Mouse (Mus musculus) forebrain, embryonic 15.5 days (tissue): ENCODE measurements at regions not wholly inside any gene's neighbourhood (a gene's known extent, or its start where the extent isn't known, plus 50 kb on each side); places are given as distances from the start of the nearest gene placed in this dataset.
A peak's percentile ranks its signal among the peaks of the same experiment; 100 is the strongest.

ENCODE experiments used
- ATAC-seq: fragments of 200-750 bp; cut with Nextera tagmentation; replicated peaks from 2 replicates; pipeline ENCODE4 v1.8.0; 2017; ENCODE audit warnings: mild to moderate bottlenecking, moderate TSS enrichment, moderate library complexity
- H3K27ac ChIP-seq: fragments of 300-500 bp; sonication (generic); replicated peaks from 2 replicates; pipeline ENCODE4 v1.5.1; 2015; ENCODE audit warnings: mild to moderate bottlenecking, inconsistent platforms
- H3K27me3 ChIP-seq: fragments of 300-500 bp; sonication (generic); 2 replicates; pipeline ENCODE4 v1.6.1; 2015; ENCODE audit warnings: inconsistent platforms
- H3K36me3 ChIP-seq: fragments of 300-500 bp; sonication (generic); 2 replicates; pipeline ENCODE4 v1.6.1; 2015; ENCODE audit warnings: mild to moderate bottlenecking, inconsistent platforms
- H3K4me1 ChIP-seq: fragments of 300-500 bp; sonication (generic); 2 replicates; pipeline ENCODE4 v1.6.1; 2015; ENCODE audit warnings: inconsistent platforms
- H3K4me2 ChIP-seq: fragments of 300-500 bp; sonication (generic); replicated peaks from 2 replicates; pipeline ENCODE4 v1.6.1; 2015; ENCODE audit warnings: mild to moderate bottlenecking, inconsistent platforms
- H3K4me3 ChIP-seq: fragments of 300-500 bp; sonication (generic); 2 replicates; pipeline ENCODE4 v1.5.1; 2015; ENCODE audit warnings: mild to moderate bottlenecking, inconsistent platforms
- H3K9ac ChIP-seq: fragments of 300-500 bp; sonication (generic); replicated peaks from 2 replicates; pipeline ENCODE4 v1.6.1; 2015; ENCODE audit warnings: mild to moderate bottlenecking, inconsistent platforms
- H3K9me3 ChIP-seq: fragments of 300-500 bp; sonication (generic); 2 replicates; pipeline ENCODE4 v1.6.1; 2016; ENCODE audit warnings: inconsistent platforms
- WGBS: fragments of 180-500 bp; shearing (Covaris S2); methylation state at CpG from one replicate; pipeline ENCODE4 v1.1.7; 2015; ENCODE audit warnings: mixed read lengths; 5-methylcytosine and 5-hydroxymethylcytosine counted together

GRCm38 (mm10) chr6:75281506-75282194 lies 1215.9 kb downstream of the Gm9008 start:
- peaks cover 6% of the 10 kb centered on the region for H3K4me1 ChIP-seq
- H3K4me2 ChIP-seq: no peak overlapping the region
- whole genome bisulfite sequencing: 7% methylated on average over 1 of the region's 1 CpGs
- no peak overlapping the region for H3K27ac ChIP-seq
- H3K9ac ChIP-seq: no peak overlapping the region
- no peaks in the 10 kb centered on the region for H3K9me3 ChIP-seq
- no peaks in the 10 kb centered on the region for H3K36me3 ChIP-seq
- H3K27me3 ChIP-seq: no peaks in the 10 kb centered on the region
- ATAC-seq: peak; percentile 68; the same call in 1 of the 2 replicates
- H3K4me3 ChIP-seq: no peak overlapping the region

- Histone ChIP-seq H3K9me3 (no peaks in the 10 kb centered on the region), H3K4me3 (no peak overlapping the region), H3K27ac (peak overlapping the region; percentile 57), H3K27me3 (no peaks in the 10 kb centered on the region), H3K36me3 (no peaks in the 10 kb centered on the region), H3K9ac (no peak overlapping the region), H3K4me2 (no peak overlapping the region), H3K4me1 (peaks cover 8% of the 10 kb centered on the region)
- peak; percentile 51; the same call in 1 of the 2 replicates for ATAC-seq
- 57% methylated on average over 3 of the region's 3 CpGs for WGBS
Measured at GRCm38 (mm10) chr6:75254076-75254414, 1243.5 kb downstream of the Gm9008 start.

GRCm38 (mm10) chr6:75253357-75254075 lies 1244.1 kb downstream of the Gm9008 start:
- no peak overlapping the region for H3K9ac ChIP-seq
- no peak overlapping the region for H3K4me2 ChIP-seq
- no peaks in the 10 kb centered on the region for H3K9me3 ChIP-seq
- ATAC-seq: peak; percentile 78
- H3K4me3 ChIP-seq: no peak overlapping the region
- H3K27me3 ChIP-seq: no peaks in the 10 kb centered on the region
- 26% methylated on average over 4 of the region's 4 CpGs for WGBS
- no peaks in the 10 kb centered on the region for H3K36me3 ChIP-seq
- H3K4me1 ChIP-seq: peaks cover 8% of the 10 kb centered on the region
- H3K27ac ChIP-seq: peak overlapping the region; percentile 73

GRCm38 (mm10) chr6:75215515-75215914 lies 1282.1 kb downstream of the Gm9008 start:
- Histone ChIP-seq H3K4me1 (peaks cover 7% of the 10 kb centered on the region; the same call in 1 of the 2 replicates), H3K9ac (no peak overlapping the region), H3K36me3 (no peaks in the 10 kb centered on the region), H3K4me2 (no peak overlapping the region), H3K27ac (no peak overlapping the region), H3K4me3 (no peak overlapping the region), H3K9me3 (no peaks in the 10 kb centered on the region), H3K27me3 (no peaks in the 10 kb centered on the region)
- ATAC-seq: no peak; the same call in 1 of the 2 replicates
- WGBS: 62% methylated on average over 2 of the region's 2 CpGs

GRCm38 (mm10) chr6:75212721-75213475 lies 1284.7 kb downstream of the Gm9008 start:
- no peak overlapping the region for H3K4me3 ChIP-seq
- H3K27ac ChIP-seq: no peak overlapping the region
- H3K9me3 ChIP-seq: no peaks in the 10 kb centered on the region
- peak; percentile 70 for ATAC-seq
- WGBS: 47% methylated on average over 3 of the region's 3 CpGs
- H3K36me3 ChIP-seq: no peaks in the 10 kb centered on the region
- no peaks in the 10 kb centered on the region for H3K27me3 ChIP-seq
- no peak overlapping the region for H3K4me2 ChIP-seq
- H3K9ac ChIP-seq: no peak overlapping the region
- peaks cover 7% of the 10 kb centered on the region; the same call in 1 of the 2 replicates for H3K4me1 ChIP-seq
